12 mouse cellular contexts compared by ENCODE assay signal in genomic region chr9:13518441-13518971, GRCm38 (mm10).
A peak's percentile ranks its signal among the peaks of the same experiment; 100 is the strongest.
DNase-seq lines count a peak whose midpoint lies in the region; ATAC-seq and TF ChIP-seq lines count a peak whose summit lies in the region.
"Had no signal": no experiment of that assay in that cellular context is flagged by ENCODE, and none has a peak within 500 bp of the region (broad histone marks: within the 10 kb centered on the region; RNA-seq: fewer than 3 reads in every experiment).

No protein-coding gene starts in this region.

- H3K9me3 ChIP-seq in heart, embryonic 16.5 days (replicated peaks; ENCODE audit: control insufficient read depth, low read length), result no peaks in the 10 kb centered on the region
- H3K9me3 ChIP-seq in lung, embryonic 15.5 days, result no peaks in the 10 kb centered on the region
- H3K9me3 ChIP-seq in liver, postnatal 0 days (ENCODE audit: low read length), result no peaks in the 10 kb centered on the region
- H3K9me3 ChIP-seq: limb, embryonic 13.5 days had no signal

- DNase-seq in heart, postnatal 10 days, result no peak
- no peak for DNase-seq in lung, adult 18-20 months
- DNase-seq in liver, postnatal 0 days, result no peak
- DNase-seq in T-cell, adult 2 months (ENCODE audit: low spot score), result no peak
- no peak for DNase-seq in retina, embryonic 14.5 days (ENCODE audit: low spot score)
- DNase-seq: adrenal gland, postnatal 25 days; kidney, adult 11 months had no signal

- no peak overlapping the region for H3K9ac ChIP-seq in heart, embryonic 16.5 days (ENCODE audit: low read length)
- H3K9ac ChIP-seq in lung, embryonic 15.5 days, result no peak overlapping the region
- H3K9ac ChIP-seq in liver, postnatal 0 days (replicated peaks), result no peak overlapping the region
- H3K9ac ChIP-seq: limb, embryonic 13.5 days had no signal

- no peaks in the 10 kb centered on the region for H3K36me3 ChIP-seq in heart, embryonic 16.5 days (ENCODE audit: control insufficient read depth, insufficient read depth)
- H3K36me3 ChIP-seq in lung, embryonic 15.5 days, result no peaks in the 10 kb centered on the region
- H3K36me3 ChIP-seq in liver, postnatal 0 days (replicated peaks; ENCODE audit: insufficient read depth, low read length), result no peaks in the 10 kb centered on the region
- H3K36me3 ChIP-seq: limb, embryonic 13.5 days had no signal

- no peak overlapping the region for H3K4me3 ChIP-seq in heart, embryonic 16.5 days (ENCODE audit: low read length)
- no peak overlapping the region for H3K4me3 ChIP-seq in lung, embryonic 15.5 days
- H3K4me3 ChIP-seq in liver, postnatal 0 days (ENCODE audit: low read depth, low read length), result no peak overlapping the region
- H3K4me3 ChIP-seq: limb, embryonic 13.5 days had no signal

- peak overlapping the region; percentile 77 for H3K27ac ChIP-seq in heart, embryonic 16.5 days (ENCODE audit: low read length)
- H3K27ac ChIP-seq in lung, embryonic 15.5 days, result peak overlapping the region; percentile 48
- peak overlapping the region; percentile 49; the same call in 1 of the 2 replicates for H3K27ac ChIP-seq in liver, postnatal 0 days (ENCODE audit: low read depth)
- H3K27ac ChIP-seq: limb, embryonic 13.5 days had no signal

- H3K4me1 ChIP-seq in heart, embryonic 16.5 days (ENCODE audit: control insufficient read depth, insufficient read depth, low read length), result peaks cover 12% of the 10 kb centered on the region; the same call in 1 of the 2 replicates
- peaks cover 20% of the 10 kb centered on the region for H3K4me1 ChIP-seq in lung, embryonic 15.5 days
- H3K4me1 ChIP-seq in liver, postnatal 0 days (ENCODE audit: insufficient read depth), result peaks cover 6% of the 10 kb centered on the region; the same call in 1 of the 2 replicates

- 74% methylated on average over 2 of the region's 2 CpGs for WGBS in heart, embryonic 16.5 days
- WGBS in lung, embryonic 15.5 days, result 61% methylated on average over 2 of the region's 2 CpGs
- 55% methylated on average over 2 of the region's 2 CpGs for WGBS in liver, postnatal 0 days (ENCODE audit: insufficient replicate concordance)

- no peak overlapping the region for H3K4me2 ChIP-seq in heart, embryonic 16.5 days (ENCODE audit: low read depth, low read length)
- no peak overlapping the region for H3K4me2 ChIP-seq in lung, embryonic 15.5 days
- H3K4me2 ChIP-seq in liver, postnatal 0 days (ENCODE audit: low read depth, low read length), result no peak overlapping the region
- H3K4me2 ChIP-seq: limb, embryonic 13.5 days had no signal

- no peak for TF ChIP-seq EP300 in liver, postnatal 0 days (IDR thresholded peaks at IDR 0.05; ENCODE audit: low read depth)

- no peak for ATAC-seq in heart, embryonic 16.5 days (replicated peaks; ENCODE audit: extremely low read depth, insufficient read depth, low FRiP score)
- ATAC-seq in lung, embryonic 15.5 days (ENCODE audit: borderline replicate concordance, extremely low read depth, low FRiP score, low TSS enrichment), result no peak; the same call in 1 of the 2 replicates
- ATAC-seq in common myeloid progenitor, adult 5-6 weeks (replicated peaks; ENCODE audit: low read depth, poor library complexity, severe bottlenecking), result peak; percentile 51
- ATAC-seq in liver, postnatal 0 days, result no peak

- no peaks in the 10 kb centered on the region for H3K27me3 ChIP-seq in heart, embryonic 16.5 days (ENCODE audit: control insufficient read depth, insufficient read depth, low read length)
- no peaks in the 10 kb centered on the region for H3K27me3 ChIP-seq in lung, embryonic 15.5 days
- H3K27me3 ChIP-seq in liver, postnatal 0 days (ENCODE audit: insufficient read depth, low read length), result no peaks in the 10 kb centered on the region
- H3K27me3 ChIP-seq: CH12.LX; limb, embryonic 13.5 days had no signal

- no peak for TF ChIP-seq CTCF in liver, postnatal 0 days (IDR thresholded peaks at IDR 0.05; ENCODE audit: low read depth)

- intact Hi-C loops in heart, postnatal 10 days (cut with DNase I), result no loop called here
